Mouse (Mus musculus): Measurements from ENCODE around the gene Foxf2. TPM values are rescaled to one million over a fixed set of nuclear protein-coding genes. Genes with fewer than 3 reads are reported as not detected.

The Foxf2 gene
- total RNA-seq, 1 experiment from 2014 or later: not detected

DNA sequence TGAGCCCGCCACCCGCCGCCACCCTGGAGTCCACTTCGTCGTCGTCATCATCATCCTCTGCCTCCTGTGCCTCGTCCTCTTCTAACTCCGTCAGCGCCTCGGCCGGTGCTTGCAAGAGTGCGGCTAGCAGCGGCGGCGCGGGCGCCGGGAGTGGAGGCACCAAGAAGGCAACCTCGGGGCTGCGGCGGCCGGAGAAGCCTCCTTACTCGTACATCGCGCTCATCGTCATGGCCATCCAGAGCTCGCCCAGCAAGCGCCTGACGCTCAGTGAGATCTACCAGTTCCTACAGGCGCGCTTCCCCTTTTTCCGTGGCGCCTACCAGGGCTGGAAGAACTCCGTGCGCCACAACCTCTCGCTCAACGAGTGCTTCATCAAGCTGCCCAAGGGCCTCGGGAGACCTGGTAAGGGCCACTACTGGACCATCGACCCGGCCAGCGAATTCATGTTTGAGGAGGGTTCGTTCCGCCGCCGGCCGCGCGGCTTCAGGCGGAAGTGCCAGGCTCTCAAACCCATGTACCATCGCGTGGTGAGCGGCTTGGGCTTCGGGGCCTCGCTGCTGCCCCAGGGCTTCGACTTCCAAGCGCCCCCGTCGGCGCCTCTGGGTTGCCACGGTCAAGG, 676 bp downstream of the Foxf2 start:
- peak; percentile 37 for DNase-seq

- no peak for DNase-seq
Observed at GRCm38 (mm10) chr13:31626991-31627625, 1.5 kb downstream of the Foxf2 start.

DNA sequence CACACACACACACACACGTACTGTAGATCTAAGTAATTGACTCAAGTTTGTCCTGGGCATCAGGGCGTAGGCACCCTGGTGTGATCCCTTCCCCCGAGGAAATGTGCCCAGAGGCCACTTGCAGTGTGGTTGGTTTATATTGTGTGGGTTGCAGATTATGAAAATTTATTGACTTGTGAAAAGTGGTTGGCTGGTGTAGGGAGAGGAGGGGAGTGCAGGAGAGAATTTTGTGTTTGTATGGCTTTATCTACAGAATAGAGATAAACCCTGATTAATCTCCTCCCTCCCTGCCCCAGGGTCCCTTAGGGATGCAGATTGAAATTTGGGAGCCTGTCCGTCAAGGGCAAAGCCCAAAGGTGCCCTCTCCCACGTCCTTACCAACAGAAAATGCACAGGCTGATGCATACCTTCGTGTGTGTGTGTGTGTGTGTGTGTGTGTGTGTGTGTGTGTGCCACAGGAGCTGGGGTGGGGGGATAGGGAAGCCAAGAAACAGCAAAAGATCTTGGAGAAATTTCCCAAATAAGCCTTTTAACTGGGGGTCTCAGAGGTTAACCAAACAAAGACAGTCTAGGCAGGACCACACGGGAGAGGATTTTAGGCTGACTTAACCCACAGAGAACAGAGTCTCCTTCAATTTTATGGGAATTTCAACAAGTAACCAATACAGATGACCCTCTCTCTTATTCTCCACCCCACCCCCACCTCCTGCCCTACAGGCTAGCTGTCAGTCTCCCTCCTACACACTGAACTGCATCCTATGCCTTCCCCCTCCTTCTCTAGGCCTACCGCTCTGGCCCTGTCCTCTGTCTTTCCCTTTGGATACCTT, 2.5 kb downstream of the Foxf2 start:
- DNase-seq: no peak

- no peak for DNase-seq
Observed at GRCm38 (mm10) chr13:31628691-31629180, 3.1 kb downstream of the Foxf2 start.

- no peak for DNase-seq
Observed at GRCm38 (mm10) chr13:31629321-31629851, 3.8 kb downstream of the Foxf2 start.

DNA sequence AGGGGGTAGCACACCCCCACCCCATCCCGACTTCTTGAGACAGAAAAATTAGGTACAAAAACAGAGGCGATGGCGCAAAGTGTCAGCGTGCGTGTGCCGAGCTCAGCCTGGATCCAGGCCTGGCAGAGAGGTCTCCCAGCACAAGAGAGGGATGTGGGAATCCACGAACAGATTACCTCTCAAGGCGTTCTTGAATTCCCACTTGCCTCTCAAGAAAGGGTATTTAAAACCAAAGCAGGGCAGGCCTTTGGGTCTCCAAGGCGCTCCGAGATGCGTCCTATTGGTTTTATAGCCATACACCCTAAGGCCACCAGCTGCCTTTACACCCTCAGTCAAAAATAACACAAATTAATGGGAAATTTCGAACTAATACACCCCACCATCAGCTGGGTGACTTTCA, 4.4 kb downstream of the Foxf2 start:
- no peak for DNase-seq

DNA sequence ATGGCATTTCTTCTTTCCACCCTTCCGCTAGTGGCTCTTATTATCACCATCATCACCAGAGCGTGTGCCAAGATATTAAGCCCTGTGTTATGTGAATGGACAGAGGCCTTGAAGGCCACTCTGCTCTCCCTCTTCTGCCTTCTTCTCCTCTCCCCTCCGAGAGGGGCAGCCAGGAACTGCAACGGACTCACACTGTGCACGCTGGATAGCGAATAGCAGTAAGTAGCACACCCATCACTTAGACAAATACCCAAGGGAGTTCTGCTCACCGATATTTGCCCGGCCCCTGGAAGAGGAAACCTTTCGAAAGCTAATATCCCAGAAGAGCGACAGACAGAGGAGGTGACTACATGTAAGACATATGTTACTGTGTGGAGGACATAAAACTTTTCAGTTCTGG, 4.9 kb downstream of the Foxf2 start:
- no peak for DNase-seq

DNA sequence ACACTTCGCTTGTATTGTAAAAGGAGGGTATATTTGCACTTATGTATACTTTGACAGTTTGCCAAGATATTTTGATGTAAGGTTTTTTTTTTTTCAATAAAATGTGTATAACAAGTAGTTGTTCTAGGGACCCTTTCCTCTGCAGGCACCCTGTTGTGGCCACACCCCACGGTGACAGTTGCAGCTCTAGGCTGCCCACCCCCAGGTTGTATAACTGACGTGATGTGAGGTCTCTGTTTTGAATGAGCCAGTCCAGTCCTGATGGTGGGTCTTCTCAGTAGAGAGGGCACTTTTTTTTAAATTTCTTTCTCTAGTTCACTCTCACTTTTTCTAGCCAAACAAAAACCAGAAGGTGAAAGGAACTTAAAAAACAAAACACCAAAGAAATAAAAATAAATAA, 5.7 kb downstream of the Foxf2 start:
- no peak for DNase-seq

DNA sequence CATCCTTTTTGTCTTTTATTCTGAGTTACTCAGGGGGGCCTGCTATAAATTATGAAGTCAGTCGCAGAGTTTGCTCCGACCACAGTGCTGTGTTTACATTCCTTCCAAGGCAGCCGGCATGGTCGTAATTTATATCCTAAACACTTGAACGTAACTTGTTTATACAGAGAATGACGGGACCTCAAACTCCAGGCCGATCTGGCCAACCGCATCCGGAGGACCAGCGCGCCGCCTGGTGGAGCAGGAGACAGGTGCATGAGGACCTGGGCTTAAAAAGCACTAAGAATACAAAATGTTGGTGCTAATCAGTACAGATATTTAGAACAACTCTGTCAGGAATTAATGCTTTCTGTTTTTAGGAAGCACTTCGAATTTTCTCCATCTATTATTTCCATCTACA, 6.8 kb downstream of the Foxf2 start:
- peak; percentile 89 for DNase-seq

DNA sequence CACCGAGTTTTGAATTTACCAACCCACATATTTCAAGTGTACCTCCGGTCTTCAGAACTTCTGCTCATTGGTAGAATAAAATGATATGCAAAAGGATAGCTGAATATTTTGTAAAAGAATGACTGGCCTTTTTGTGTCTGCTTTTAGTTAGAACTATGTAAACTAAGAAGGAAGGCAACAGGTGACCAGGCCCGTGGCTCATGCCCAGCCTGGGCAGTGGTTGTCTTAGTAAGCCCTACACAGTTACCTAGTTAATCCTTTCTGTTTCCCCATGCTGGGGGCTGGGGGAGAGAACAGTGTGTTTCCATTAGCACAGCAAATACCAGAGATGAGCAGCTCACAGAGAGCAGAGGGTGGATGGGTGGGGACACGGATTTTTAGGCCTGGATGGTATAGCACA, 7.6 kb downstream of the Foxf2 start:
- DNase-seq: no peak

DNA sequence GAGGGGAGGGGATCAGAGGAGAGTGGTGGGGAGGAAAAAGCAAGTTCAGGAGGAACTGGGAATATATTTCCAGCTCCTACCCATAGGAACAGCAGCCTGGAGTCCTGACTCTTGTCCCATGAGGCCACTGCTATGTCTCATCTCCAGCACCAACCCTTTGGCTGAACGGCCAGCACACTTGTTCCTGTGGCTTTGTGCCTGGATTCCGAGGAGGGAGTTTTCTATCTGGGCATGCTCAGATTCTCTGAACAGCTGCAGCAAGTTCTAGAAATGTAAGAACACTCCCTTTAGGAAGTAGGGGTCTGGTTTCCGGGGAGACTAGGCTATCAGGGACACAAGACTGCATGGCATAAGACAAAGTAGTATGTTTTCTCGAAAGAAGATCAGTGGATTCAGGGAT, 9.9 kb downstream of the Foxf2 start:
- no peak for DNase-seq

GRCm38 (mm10) chr13:31641517-31641916, 15.9 kb downstream of the Foxf2 start:
- no peak for DNase-seq

DNA sequence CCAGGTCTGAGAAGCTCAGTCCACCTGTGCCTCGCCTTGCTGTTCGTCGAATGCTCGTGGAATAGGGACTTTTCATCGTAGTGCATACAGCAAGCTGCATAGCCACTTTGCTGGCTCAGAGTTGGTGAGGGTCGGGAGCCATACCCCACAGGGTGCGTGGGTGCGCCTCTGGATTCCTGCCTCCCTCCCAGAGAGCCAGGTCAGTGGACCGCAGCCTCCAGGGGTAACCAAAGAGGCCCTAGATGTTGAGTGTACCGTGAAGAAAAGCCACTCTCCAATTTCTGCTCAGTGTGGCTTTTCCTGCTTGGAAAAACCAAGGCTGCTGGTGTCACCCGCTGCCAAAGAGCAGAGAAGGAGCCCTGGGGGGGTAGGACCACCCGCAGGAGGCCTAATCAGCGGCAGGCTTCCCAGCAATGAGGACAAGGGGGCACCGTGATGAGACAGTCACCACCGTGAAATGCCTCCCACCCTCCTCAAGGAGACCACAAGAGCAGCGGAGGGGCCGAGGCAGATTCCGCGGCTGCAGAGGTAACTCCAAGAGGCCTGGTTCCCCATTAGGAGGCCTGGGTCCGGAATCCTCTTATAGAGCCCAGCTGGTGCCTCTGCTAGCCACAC, 26.6 kb downstream of the Foxf2 start:
- DNase-seq: no peak

GRCm38 (mm10) chr13:31656249-31656648, 30.6 kb downstream of the Foxf2 start:
- no peak for DNase-seq

DNA sequence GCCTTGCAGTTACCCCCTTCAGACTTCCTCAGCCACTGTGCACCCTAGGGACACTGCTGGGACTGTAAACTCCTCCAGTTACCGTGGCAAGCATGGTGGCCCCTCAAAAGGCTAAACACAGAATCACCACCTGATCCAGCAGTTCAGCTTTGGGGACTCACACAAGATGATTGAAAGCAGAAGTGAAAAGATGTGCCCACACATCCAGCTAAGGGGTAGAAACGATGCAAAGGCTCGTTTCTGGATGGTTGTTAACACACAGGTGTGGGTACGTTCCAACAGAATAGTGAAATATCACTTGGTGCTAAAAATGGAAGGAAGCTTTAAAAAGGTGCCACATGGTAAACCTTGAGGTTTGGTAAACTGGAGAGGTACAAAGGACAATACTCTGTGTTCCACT, 32.6 kb downstream of the Foxf2 start:
- DNase-seq: no peak

GRCm38 (mm10) chr13:31658963-31659362, 33.3 kb downstream of the Foxf2 start:
- DNase-seq: peak; percentile 74

GRCm38 (mm10) chr13:31661211-31661610, 35.6 kb downstream of the Foxf2 start:
- DNase-seq: no peak

GRCm38 (mm10) chr13:31665376-31665775, 39.8 kb downstream of the Foxf2 start:
- no peak for DNase-seq

GRCm38 (mm10) chr13:31667919-31668524, 42.4 kb downstream of the Foxf2 start:
- DNase-seq: peak; percentile 21

DNA sequence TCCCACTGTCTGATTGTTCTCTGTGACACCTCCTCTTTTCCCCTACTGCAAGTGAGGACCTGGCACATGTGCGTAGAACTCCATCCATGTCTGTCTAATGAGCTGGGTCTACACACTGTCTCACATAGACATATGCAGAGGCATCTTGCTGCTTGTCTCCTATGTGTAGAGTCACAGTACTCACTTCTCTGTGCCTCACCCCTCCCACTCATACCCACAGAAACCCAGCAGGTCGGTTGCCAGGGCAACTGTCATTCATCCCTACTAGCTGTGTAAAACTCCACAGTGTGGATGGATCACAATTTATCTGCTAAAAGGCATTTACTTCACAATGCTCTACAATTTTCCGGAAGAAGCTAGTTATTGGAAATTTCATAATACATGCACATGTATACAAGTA, 46.5 kb downstream of the Foxf2 start:
- no peak for DNase-seq

Measured in adrenal gland, postnatal 14 days (tissue).